Comparison of ENCODE assay signal across 19 mouse cellular contexts in genomic region chr2:138896563-138896962, GRCm38 (mm10).
DNase-seq lines count a peak whose midpoint lies in the region; ATAC-seq and TF ChIP-seq lines count a peak whose summit lies in the region.
"Had no signal": no experiment of that assay in that cellular context is flagged by ENCODE, and none has a peak within 500 bp of the region (broad histone marks: within the 10 kb centered on the region; RNA-seq: fewer than 3 reads in every experiment).

No protein-coding gene starts in this region.

- H3K9ac ChIP-seq in forebrain, embryonic 15.5 days (replicated peaks) = no peak overlapping the region
- H3K9ac ChIP-seq: embryonic facial prominence, embryonic 15.5 days; heart, embryonic 12.5 days; hindbrain, embryonic 14.5 days; intestine, embryonic 15.5 days had no signal

- DNase-seq in layer of hippocampus, adult 2 months (ENCODE audit: low spot score in 2 of 2) = no peak
- no peak for DNase-seq in layer of hippocampus, postnatal 25 days (ENCODE audit: extremely low spot score in 1 of 2, low spot score in 1 of 2)
- DNase-seq in retina, embryonic 14.5 days (ENCODE audit: low spot score) = peak; percentile 17
- DNase-seq in retina, postnatal 1 day = no peak
- no peak for DNase-seq in adrenal gland, postnatal 14 days
- no peak for DNase-seq in left cerebral cortex, postnatal 25 days (ENCODE audit: low spot score in 2 of 2)
- DNase-seq: adrenal gland, adult 2 months; adrenal gland, postnatal 36 days; cerebellum, adult 2 months; cerebellum, postnatal 10 days; gastrocnemius, adult 2 months; gastrocnemius, postnatal 25 days had no signal

- no peak for TF ChIP-seq CTCF in layer of hippocampus, adult 2 months (conservative IDR thresholded peaks at IDR 0.05)

- H3K4me3 ChIP-seq in layer of hippocampus, adult 2 months = no peak overlapping the region
- no peak overlapping the region for H3K4me3 ChIP-seq in forebrain, embryonic 15.5 days
- H3K4me3 ChIP-seq: embryonic facial prominence, embryonic 15.5 days; erythroblast, embryonic 14.5 days; gastrocnemius, adult 2 months; heart, embryonic 12.5 days; hindbrain, embryonic 10.5 days; intestine, embryonic 15.5 days had no signal

- peak overlapping the region; percentile 60 for H3K27ac ChIP-seq in layer of hippocampus, adult 2 months
- no peak overlapping the region for H3K27ac ChIP-seq in forebrain, embryonic 15.5 days (replicated peaks)
- H3K27ac ChIP-seq: embryonic facial prominence, embryonic 15.5 days; gastrocnemius, adult 2 months; hindbrain, embryonic 10.5 days; hindbrain, embryonic 14.5 days; intestine, embryonic 15.5 days had no signal

- 6% methylated on average over 3 of the region's 3 CpGs for WGBS in forebrain, embryonic 15.5 days

- 0 out of 2 replicates have a peak overlapping the region, but pooled peaks have one; percentile 9 for H3K4me2 ChIP-seq in forebrain, embryonic 15.5 days (replicated peaks)
- H3K4me2 ChIP-seq: embryonic facial prominence, embryonic 15.5 days; heart, embryonic 12.5 days; hindbrain, embryonic 14.5 days; intestine, embryonic 15.5 days had no signal

- intact Hi-C loops in left cerebral cortex, postnatal 25 days (cut with DNase I) = no loop called here

- H3K36me3 ChIP-seq in forebrain, embryonic 15.5 days = no peaks in the 10 kb centered on the region
- H3K36me3 ChIP-seq: embryonic facial prominence, embryonic 15.5 days; heart, embryonic 12.5 days; hindbrain, embryonic 10.5 days; intestine, embryonic 15.5 days had no signal

- peaks cover 16% of the 10 kb centered on the region; the same call in 1 of the 2 replicates for H3K27me3 ChIP-seq in forebrain, embryonic 15.5 days
- H3K27me3 ChIP-seq: embryonic facial prominence, embryonic 15.5 days; heart, embryonic 12.5 days; intestine, embryonic 15.5 days had no signal

- no peaks in the 10 kb centered on the region for H3K9me3 ChIP-seq in forebrain, embryonic 15.5 days
- H3K9me3 ChIP-seq: embryonic facial prominence, embryonic 15.5 days; heart, embryonic 12.5 days; hindbrain, embryonic 10.5 days; intestine, embryonic 15.5 days had no signal

- H3K4me1 ChIP-seq in forebrain, embryonic 15.5 days = peaks cover 13% of the 10 kb centered on the region
- H3K4me1 ChIP-seq: embryonic facial prominence, embryonic 15.5 days; heart, embryonic 12.5 days; intestine, embryonic 15.5 days had no signal

- ATAC-seq in forebrain, embryonic 15.5 days (replicated peaks) = peak; percentile 63; the same call in 1 of the 2 replicates
- ATAC-seq: intestine, embryonic 15.5 days had no signal
